ENCODE assay signal across 8 mouse cellular contexts in genomic region chr7:122045181-122045634, GRCm38 (mm10). TPM values are rescaled to one million over a fixed set of nuclear protein-coding genes. Genes with fewer than 3 reads are reported as not detected.
DNase-seq lines count a peak whose midpoint lies in the region; ATAC-seq and TF ChIP-seq lines count a peak whose summit lies in the region.

No protein-coding gene starts in this region.

- WGBS in lung, embryonic 15.5 days: 47% methylated on average over 4 of the region's 4 CpGs
- 93% methylated on average over 4 of the region's 4 CpGs for WGBS in neural tube, embryonic 15.5 days
- 92% methylated on average over 4 of the region's 4 CpGs for WGBS in midbrain, postnatal 0 days

- ATAC-seq in lung, embryonic 15.5 days (ENCODE audit: borderline replicate concordance, extremely low read depth, low FRiP score, low TSS enrichment): peak; percentile 82
- no peak for ATAC-seq in neural tube, embryonic 15.5 days (ENCODE audit: low FRiP score)
- no peak for ATAC-seq in midbrain, postnatal 0 days (ENCODE audit: low FRiP score)

- no peaks in the 10 kb centered on the region for H3K9me3 ChIP-seq in lung, embryonic 15.5 days
- no peaks in the 10 kb centered on the region for H3K9me3 ChIP-seq in neural tube, embryonic 15.5 days (replicated peaks)
- H3K9me3 ChIP-seq in midbrain, postnatal 0 days (ENCODE audit: low read length): no peaks in the 10 kb centered on the region

- peak overlapping the region; percentile 59 for H3K27ac ChIP-seq in lung, embryonic 15.5 days
- no peak overlapping the region for H3K27ac ChIP-seq in neural tube, embryonic 15.5 days (replicated peaks)
- H3K27ac ChIP-seq in midbrain, postnatal 0 days (ENCODE audit: low read depth, low read length): no peak overlapping the region

- H3K36me3 ChIP-seq in lung, embryonic 15.5 days: peaks cover 30% of the 10 kb centered on the region
- H3K36me3 ChIP-seq in neural tube, embryonic 15.5 days: peaks cover 43% of the 10 kb centered on the region
- H3K36me3 ChIP-seq in midbrain, postnatal 0 days (ENCODE audit: insufficient read depth, low read length): peaks cover 21% of the 10 kb centered on the region

- no peak overlapping the region for H3K4me3 ChIP-seq in lung, embryonic 15.5 days
- no peak overlapping the region for H3K4me3 ChIP-seq in neural tube, embryonic 15.5 days (replicated peaks)
- no peak overlapping the region for H3K4me3 ChIP-seq in midbrain, postnatal 0 days (ENCODE audit: low read depth, low read length)

- H3K9ac ChIP-seq in lung, embryonic 15.5 days: no peak overlapping the region
- H3K9ac ChIP-seq in neural tube, embryonic 15.5 days (replicated peaks): no peak overlapping the region
- H3K9ac ChIP-seq in midbrain, postnatal 0 days (replicated peaks; ENCODE audit: low read length, poor library complexity, severe bottlenecking): no peak overlapping the region

- peak; percentile 37 for DNase-seq in right cerebral cortex, adult 18-20 months
- DNase-seq in right cerebral cortex, postnatal 4 days: no peak
- DNase-seq in heart, postnatal 10 days: peak; percentile 87 to 88
- DNase-seq in thymus, postnatal 14 days: no peak
- no peak for DNase-seq in thymus, postnatal 36 days
- DNase-seq in midbrain, postnatal 0 days (ENCODE audit: low spot score): no peak

- no peaks in the 10 kb centered on the region for H3K4me1 ChIP-seq in lung, embryonic 15.5 days
- H3K4me1 ChIP-seq in neural tube, embryonic 15.5 days: no peaks in the 10 kb centered on the region
- H3K4me1 ChIP-seq in midbrain, postnatal 0 days (ENCODE audit: insufficient read depth, low read length): no peaks in the 10 kb centered on the region

- TF ChIP-seq CTCF in midbrain, postnatal 0 days (IDR thresholded peaks at IDR 0.05): no peak

- intact Hi-C loops in heart, postnatal 10 days (cut with DNase I): no loop called here

- no peak overlapping the region for H3K4me2 ChIP-seq in lung, embryonic 15.5 days
- H3K4me2 ChIP-seq in neural tube, embryonic 15.5 days: no peak overlapping the region
- no peak overlapping the region for H3K4me2 ChIP-seq in midbrain, postnatal 0 days (ENCODE audit: low read depth, low read length, poor library complexity, severe bottlenecking)

- H3K27me3 ChIP-seq in lung, embryonic 15.5 days: no peaks in the 10 kb centered on the region
- H3K27me3 ChIP-seq in neural tube, embryonic 15.5 days (replicated peaks): no peaks in the 10 kb centered on the region
- no peaks in the 10 kb centered on the region for H3K27me3 ChIP-seq in midbrain, postnatal 0 days (ENCODE audit: insufficient read depth, low read length)

RNA-seq across cellular contexts. Expression of gene Ubfd1, which starts 21.8 kb away (rescaled TPM):
- 10 to 100 TPM; 41.5 to 50.2 TPM for total RNA-seq in heart, postnatal 10 days (2021)
- polyA plus RNA-seq in lung, embryonic 15.5 days (2015; fragmentation: Nextera tagmentation; extraction: Ambion mirVana): 56.9 and 58.7 TPM in 2 replicates
- 71.5 and 73.3 TPM in 2 replicates for polyA plus RNA-seq in neural tube, embryonic 15.5 days (2015; fragmentation: Nextera tagmentation; extraction: Ambion mirVana)
- total RNA-seq in midbrain, postnatal 0 days (2014; rRNA removed): 124 and 137 TPM in 2 replicates
- polyA plus RNA-seq in midbrain, postnatal 0 days (2015; fragmentation: Nextera tagmentation; extraction: Ambion mirVana): 63.2 and 69.0 TPM in 2 replicates

RNA-seq across cellular contexts. Expression of gene Ears2, which starts 21.9 kb away (rescaled TPM):
- 10 to 100 TPM; 15.9 to 16.3 TPM for total RNA-seq in heart, postnatal 10 days (2021)
- 15.1 and 17.0 TPM in 2 replicates for polyA plus RNA-seq in lung, embryonic 15.5 days (2015; fragmentation: Nextera tagmentation; extraction: Ambion mirVana)
- polyA plus RNA-seq in neural tube, embryonic 15.5 days (2015; fragmentation: Nextera tagmentation; extraction: Ambion mirVana): 9.6 and 11.5 TPM in 2 replicates
- 14.0 and 15.3 TPM in 2 replicates for total RNA-seq in midbrain, postnatal 0 days (2014; rRNA removed)
- 7.2 and 7.5 TPM in 2 replicates for polyA plus RNA-seq in midbrain, postnatal 0 days (2015; fragmentation: Nextera tagmentation; extraction: Ambion mirVana)

RNA-seq across cellular contexts. Expression of gene Gga2, which starts 24.2 kb away (rescaled TPM):
- total RNA-seq in heart, postnatal 10 days (2021): 10 to 100 TPM; 42.1 TPM
- polyA plus RNA-seq in lung, embryonic 15.5 days (2015; fragmentation: Nextera tagmentation; extraction: Ambion mirVana): 84.9 and 86.5 TPM in 2 replicates
- 53.1 and 58.6 TPM in 2 replicates for polyA plus RNA-seq in neural tube, embryonic 15.5 days (2015; fragmentation: Nextera tagmentation; extraction: Ambion mirVana)
- total RNA-seq in midbrain, postnatal 0 days (2014; rRNA removed): 25.4 and 27.2 TPM in 2 replicates
- 20.1 and 22.2 TPM in 2 replicates for polyA plus RNA-seq in midbrain, postnatal 0 days (2015; fragmentation: Nextera tagmentation; extraction: Ambion mirVana)

RNA-seq across cellular contexts. Expression of gene Ndufab1, which starts 56.5 kb away (rescaled TPM):
- total RNA-seq in heart, postnatal 10 days (2021): 1,000 to 10,000 TPM; 1,393 to 1,403 TPM
- polyA plus RNA-seq in lung, embryonic 15.5 days (2015; fragmentation: Nextera tagmentation; extraction: Ambion mirVana): 634 and 676 TPM in 2 replicates
- polyA plus RNA-seq in neural tube, embryonic 15.5 days (2015; fragmentation: Nextera tagmentation; extraction: Ambion mirVana): 758 and 808 TPM in 2 replicates
- 43.0 and 67.9 TPM in 2 replicates for total RNA-seq in midbrain, postnatal 0 days (2014; rRNA removed)
- polyA plus RNA-seq in midbrain, postnatal 0 days (2015; fragmentation: Nextera tagmentation; extraction: Ambion mirVana): 711 and 727 TPM in 2 replicates

Comparison
In these comparisons a context has a peak if more than half of its experiments do, and no peak if none do; other contexts are left out.
1. DNase-seq: peak in right cerebral cortex, adult 18-20 months (single experiment) and heart, postnatal 10 days (2 of 2); none in right cerebral cortex, postnatal 4 days (single experiment), thymus, postnatal 14 days (single experiment), thymus, postnatal 36 days (0 of 2) and midbrain, postnatal 0 days (single experiment).